Comparison of ENCODE assay signal across 7 mouse cellular contexts in the genomic region with DNA sequence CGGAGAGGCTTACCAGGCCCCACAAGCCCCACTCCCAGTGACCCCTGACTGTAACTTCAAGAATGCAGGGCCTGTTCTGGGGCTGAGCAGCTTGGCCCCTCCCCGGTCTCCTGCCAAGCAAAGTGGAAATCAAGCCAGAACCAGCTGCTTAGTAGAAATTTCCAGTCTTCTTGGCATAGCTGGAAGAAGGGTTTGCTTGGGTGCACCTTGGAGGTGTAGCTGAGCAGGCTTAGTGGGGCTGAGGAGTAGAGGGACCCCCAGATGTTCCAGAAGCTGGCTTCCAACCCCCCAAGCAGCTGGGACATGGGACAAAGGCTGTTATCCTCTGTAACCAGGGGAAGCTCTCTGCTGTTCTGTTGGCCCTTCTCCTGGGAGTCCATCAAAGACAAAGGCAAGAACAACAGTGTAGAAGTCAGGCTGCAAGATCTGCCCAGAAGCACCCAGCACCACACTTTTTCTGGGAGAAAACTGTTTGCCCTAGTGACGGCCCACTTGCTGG.
DNase-seq lines count a peak whose midpoint lies in the region; ATAC-seq and TF ChIP-seq lines count a peak whose summit lies in the region.

No protein-coding gene starts in this region.

- 48% methylated on average over 3 of the region's 3 CpGs for WGBS in heart, embryonic 12.5 days
- WGBS in neural tube, embryonic 14.5 days, result 66% methylated on average over 3 of the region's 3 CpGs

- peak overlapping the region; percentile 99 for H3K27ac ChIP-seq in heart, embryonic 12.5 days (ENCODE audit: poor library complexity, severe bottlenecking)
- peak overlapping the region; percentile 96 for H3K27ac ChIP-seq in neural tube, embryonic 14.5 days (ENCODE audit: low read depth, low read length)

- H3K9me3 ChIP-seq in E14TG2a.4 (ENCODE audit: low read length), result no peaks in the 10 kb centered on the region
- H3K9me3 ChIP-seq in heart, embryonic 12.5 days (replicated peaks), result peaks cover 2% of the 10 kb centered on the region
- no peaks in the 10 kb centered on the region for H3K9me3 ChIP-seq in neural tube, embryonic 14.5 days (ENCODE audit: control insufficient read depth, low read length)

- H3K4me1 ChIP-seq in E14TG2a.4 (replicated peaks; ENCODE audit: low read depth, low read length), result peaks cover 84% of the 10 kb centered on the region
- peaks cover 64% of the 10 kb centered on the region for H3K4me1 ChIP-seq in heart, embryonic 12.5 days (replicated peaks)
- peaks cover 34% of the 10 kb centered on the region for H3K4me1 ChIP-seq in neural tube, embryonic 14.5 days (ENCODE audit: control insufficient read depth, insufficient read depth, low read length)

- no peaks in the 10 kb centered on the region for H3K36me3 ChIP-seq in E14TG2a.4 (ENCODE audit: insufficient read depth, low read length)
- H3K36me3 ChIP-seq in heart, embryonic 12.5 days, result no peaks in the 10 kb centered on the region
- H3K36me3 ChIP-seq in neural tube, embryonic 14.5 days (ENCODE audit: control insufficient read depth, insufficient read depth, low read length), result no peaks in the 10 kb centered on the region

- no peak for ATAC-seq in heart, embryonic 12.5 days (ENCODE audit: insufficient number of reproducible peaks, low FRiP score)
- no peak for ATAC-seq in neural tube, embryonic 14.5 days (ENCODE audit: low read depth)

- H3K4me3 ChIP-seq in E14TG2a.4 (replicated peaks; ENCODE audit: low read length), result peak overlapping the region; percentile 80; the same call in 1 of the 2 replicates
- H3K4me3 ChIP-seq in heart, embryonic 12.5 days, result no peak overlapping the region
- H3K4me3 ChIP-seq in neural tube, embryonic 14.5 days (ENCODE audit: low read depth, low read length), result no peak overlapping the region

- DNase-seq in Muller cell, postnatal 12 days (ENCODE audit: inconsistent ontology term), result peak; percentile 95
- DNase-seq in kidney, postnatal 36 days, result peak; percentile 73 to 84
- no peak for DNase-seq in thymus, postnatal 10 days (ENCODE audit: low spot score in 2 of 2)
- DNase-seq in spleen, postnatal 36 days (ENCODE audit: low spot score in 2 of 2), result no peak

- H3K4me2 ChIP-seq in heart, embryonic 12.5 days, result no peak overlapping the region
- H3K4me2 ChIP-seq in neural tube, embryonic 14.5 days (ENCODE audit: low read depth, low read length), result no peak overlapping the region

- H3K9ac ChIP-seq in heart, embryonic 12.5 days, result 0 out of 2 replicates have a peak overlapping the region, but pooled peaks have one; percentile 89
- H3K9ac ChIP-seq in neural tube, embryonic 14.5 days (replicated peaks; ENCODE audit: low read depth, low read length), result no peak overlapping the region

- no peak for TF ChIP-seq CTCF in E14TG2a.4 (conservative IDR thresholded peaks at IDR 0.05; ENCODE audit: low read length)

- peaks cover 23% of the 10 kb centered on the region for H3K27me3 ChIP-seq in E14TG2a.4 (ENCODE audit: insufficient read depth, low read length)
- no peaks in the 10 kb centered on the region for H3K27me3 ChIP-seq in heart, embryonic 12.5 days (replicated peaks)
- H3K27me3 ChIP-seq in neural tube, embryonic 14.5 days (ENCODE audit: control insufficient read depth, insufficient read depth, low read length), result no peaks in the 10 kb centered on the region

Comparison
In these comparisons a context has a peak if more than half of its experiments do, and no peak if none do; other contexts are left out.
1. DNase-seq: peak in Muller cell, postnatal 12 days (single experiment) and kidney, postnatal 36 days (2 of 2); none in thymus, postnatal 10 days (0 of 2) and spleen, postnatal 36 days (0 of 2).